Mouse (Mus musculus) hindbrain, embryonic 13.5 days (tissue): Measurements from ENCODE around the gene Brca2. TPM values are rescaled to one million over a fixed set of nuclear protein-coding genes. Genes with fewer than 3 reads are reported as not detected.

ENCODE experiments used
- ATAC-seq: fragments of 200-750 bp; cut with Nextera tagmentation; 2 replicates; pipeline ENCODE4 v1.8.0; 2017; ENCODE audit warnings: moderate TSS enrichment; ENCODE audit not compliant: low FRiP score
- H3K27ac ChIP-seq: fragments of 300-500 bp; sonication (generic); 2 replicates; pipeline ENCODE4 v1.5.1; 2015; ENCODE audit warnings: inconsistent platforms, mild to moderate bottlenecking, moderate library complexity
- H3K27me3 ChIP-seq: fragments of 300-500 bp; sonication (generic); 2 replicates; pipeline ENCODE4 v1.6.1; 2015; ENCODE audit warnings: mild to moderate bottlenecking, inconsistent platforms
- H3K36me3 ChIP-seq: fragments of 300-500 bp; sonication (generic); 2 replicates; pipeline ENCODE4 v1.6.1; 2015; ENCODE audit warnings: mild to moderate bottlenecking, inconsistent platforms
- H3K4me1 ChIP-seq: fragments of 300-500 bp; sonication (generic); replicated peaks from 2 replicates; pipeline ENCODE4 v1.6.1; 2015; ENCODE audit warnings: inconsistent platforms
- H3K4me2 ChIP-seq: fragments of 300-500 bp; sonication (generic); 2 replicates; pipeline ENCODE4 v1.6.1; 2015; ENCODE audit warnings: inconsistent platforms, mild to moderate bottlenecking, moderate library complexity
- H3K4me3 ChIP-seq: fragments of 300-500 bp; sonication (generic); 2 replicates; pipeline ENCODE4 v1.5.1; 2015; ENCODE audit warnings: mild to moderate bottlenecking, inconsistent platforms
- H3K9ac ChIP-seq: fragments of 300-500 bp; sonication (generic); 2 replicates; pipeline ENCODE4 v1.6.1; 2015; ENCODE audit warnings: mild to moderate bottlenecking, inconsistent platforms
- H3K9me3 ChIP-seq: fragments of 300-500 bp; sonication (generic); 2 replicates; pipeline ENCODE4 v1.6.1; 2016; ENCODE audit warnings: inconsistent platforms
- WGBS: fragments of 180-500 bp; shearing (Covaris S2); methylation state at CpG from one replicate; pipeline ENCODE4 v1.1.7; 2015; 5-methylcytosine and 5-hydroxymethylcytosine counted together
- polyA plus RNA-seq: library from polyadenylated mRNA; unstranded; fragments of >200 nt; fragmentation: Nextera tagmentation; extraction: Ambion mirVana; gene quantifications from 2 replicates; pipeline ENCODE4 v1.2.1, GENCODE M21; 2015

Brca2 gene
- polyA plus RNA-seq, 1 experiment from 2014 or later: 13.6 TPM

DNA sequence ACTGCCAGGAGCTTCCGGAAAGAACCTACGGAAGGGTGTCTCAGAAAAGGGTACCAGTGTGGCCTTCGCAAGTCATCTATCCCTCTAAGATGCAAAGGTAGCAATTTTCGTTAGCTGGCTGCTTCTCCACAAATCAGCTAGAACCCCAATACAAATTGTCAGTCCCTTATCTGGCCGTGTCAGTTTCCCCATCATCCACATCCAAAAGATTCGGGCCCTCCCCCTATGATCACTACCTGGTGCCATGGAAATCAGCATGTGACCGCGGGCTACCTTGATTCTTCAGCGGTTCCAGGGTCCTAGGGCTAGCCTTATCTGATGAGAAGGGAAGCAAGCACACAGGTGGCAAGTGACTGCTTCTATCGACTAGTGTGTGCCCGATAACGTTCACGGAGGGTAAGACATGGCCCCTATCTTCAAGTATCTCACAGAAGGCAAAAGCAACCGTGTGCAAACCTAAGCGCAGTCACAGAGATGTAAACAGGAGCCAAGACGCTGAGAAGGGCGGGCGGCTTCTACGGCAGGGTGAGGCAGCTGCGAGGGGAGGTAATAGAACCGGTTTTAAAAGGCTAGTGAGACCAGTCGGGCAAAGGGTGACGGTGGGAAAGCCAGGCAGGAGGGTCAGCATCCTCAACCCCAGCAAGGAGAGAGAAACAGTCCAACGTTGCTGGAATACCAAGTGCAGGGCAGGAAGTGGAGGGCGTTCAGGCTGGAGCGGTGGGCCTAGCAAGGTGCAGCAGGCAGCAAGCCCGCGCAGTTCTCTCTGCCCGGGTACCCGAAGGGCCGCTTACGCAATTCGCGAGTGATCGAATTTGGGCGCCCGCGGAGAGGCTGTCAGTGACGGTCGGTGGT, 70.7 kb downstream of the Brca2 start:
- Histone ChIP-seq H3K9ac (peak overlapping the region; percentile 84), H3K36me3 (no peaks in the 10 kb centered on the region), H3K27me3 (peaks cover 49% of the 10 kb centered on the region), H3K4me3 (peak overlapping the region; percentile 84), H3K4me1 (peaks cover 19% of the 10 kb centered on the region), H3K4me2 (peak overlapping the region; percentile 98), H3K27ac (no peak overlapping the region), H3K9me3 (no peaks in the 10 kb centered on the region)
- ATAC-seq: peak; percentile 25
- 13% methylated on average over 30 of the region's 40 CpGs for WGBS

DNA sequence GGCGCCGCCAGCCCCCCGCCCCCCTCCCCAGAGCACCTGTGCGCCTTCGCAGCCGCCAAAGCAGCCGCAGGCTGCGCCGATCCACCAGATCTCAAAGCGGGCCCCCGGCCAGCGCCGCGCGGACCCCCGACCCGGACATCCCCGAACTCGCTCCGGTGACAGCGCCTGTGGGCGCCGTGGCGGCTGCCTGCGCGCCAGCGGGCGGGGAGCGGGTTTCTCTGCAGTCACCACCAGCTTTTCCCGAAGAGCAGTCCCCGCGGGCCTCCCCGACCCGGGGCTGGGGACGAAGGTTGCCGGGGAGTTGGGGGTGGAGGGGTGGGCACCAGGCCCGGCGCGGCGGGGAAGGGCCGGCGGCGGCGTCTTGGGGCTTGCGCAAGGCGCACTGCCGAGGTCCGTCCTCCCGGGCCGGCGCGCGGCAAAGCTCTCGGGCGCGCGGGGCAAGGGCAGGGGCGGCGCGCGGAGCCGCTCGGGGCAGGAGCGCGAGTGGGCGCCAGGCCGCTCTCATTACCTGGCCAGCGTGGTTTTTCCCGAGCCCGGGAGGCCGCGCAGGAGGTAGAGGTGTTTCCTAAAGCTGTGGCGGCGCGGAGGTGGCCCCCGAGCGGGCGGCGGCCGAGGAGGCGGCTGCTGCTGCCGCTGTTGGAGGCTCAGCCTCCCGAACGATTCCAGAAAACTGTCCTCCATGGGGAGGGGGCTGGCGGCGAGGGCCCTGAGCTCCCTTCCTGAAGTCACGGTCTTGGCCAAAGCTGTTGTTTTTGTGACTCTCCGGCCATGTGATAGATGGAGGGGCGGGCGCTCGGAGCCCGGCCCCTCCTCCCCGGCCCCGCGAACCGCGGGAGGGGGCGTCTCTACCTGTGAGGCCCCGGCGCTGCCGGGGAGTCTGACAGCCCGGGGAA, 71.6 kb downstream of the Brca2 start:
- peaks cover 49% of the 10 kb centered on the region for H3K27me3 ChIP-seq
- peaks cover 19% of the 10 kb centered on the region for H3K4me1 ChIP-seq
- WGBS: 1% methylated on average over 89 of the region's 102 CpGs
- peak overlapping the region; percentile 23; the same call in 1 of the 2 replicates for H3K27ac ChIP-seq
- ATAC-seq: peak; percentile 85
- H3K9ac ChIP-seq: peak overlapping the region; percentile 84
- no peaks in the 10 kb centered on the region for H3K9me3 ChIP-seq
- peak overlapping the region; percentile 84 for H3K4me3 ChIP-seq
- peak overlapping the region; percentile 98 for H3K4me2 ChIP-seq
- no peaks in the 10 kb centered on the region for H3K36me3 ChIP-seq

GRCm38 (mm10) chr5:150594649-150595339, 72.4 kb downstream of the Brca2 start:
- no peak overlapping the region; the same call in 1 of the 2 replicates for H3K27ac ChIP-seq
- peaks cover 49% of the 10 kb centered on the region for H3K27me3 ChIP-seq
- peak; percentile 76; the same call in 1 of the 2 replicates for ATAC-seq
- H3K9ac ChIP-seq: peak overlapping the region; percentile 84
- peak overlapping the region; percentile 98 for H3K4me2 ChIP-seq
- peak overlapping the region; percentile 84 for H3K4me3 ChIP-seq
- no peaks in the 10 kb centered on the region for H3K9me3 ChIP-seq
- H3K36me3 ChIP-seq: no peaks in the 10 kb centered on the region
- peaks cover 19% of the 10 kb centered on the region for H3K4me1 ChIP-seq
- WGBS: 8% methylated on average over 17 of the region's 17 CpGs

GRCm38 (mm10) chr5:150595366-150596016, 73.1 kb downstream of the Brca2 start:
- Histone ChIP-seq H3K4me2 (no peak overlapping the region; the same call in 1 of the 2 replicates), H3K9ac (no peak overlapping the region), H3K27me3 (peaks cover 49% of the 10 kb centered on the region), H3K36me3 (no peaks in the 10 kb centered on the region), H3K4me1 (peaks cover 19% of the 10 kb centered on the region), H3K9me3 (no peaks in the 10 kb centered on the region), H3K4me3 (no peak overlapping the region), H3K27ac (no peak overlapping the region)
- WGBS: 46% methylated on average over 11 of the region's 11 CpGs
- no peak for ATAC-seq

DNA sequence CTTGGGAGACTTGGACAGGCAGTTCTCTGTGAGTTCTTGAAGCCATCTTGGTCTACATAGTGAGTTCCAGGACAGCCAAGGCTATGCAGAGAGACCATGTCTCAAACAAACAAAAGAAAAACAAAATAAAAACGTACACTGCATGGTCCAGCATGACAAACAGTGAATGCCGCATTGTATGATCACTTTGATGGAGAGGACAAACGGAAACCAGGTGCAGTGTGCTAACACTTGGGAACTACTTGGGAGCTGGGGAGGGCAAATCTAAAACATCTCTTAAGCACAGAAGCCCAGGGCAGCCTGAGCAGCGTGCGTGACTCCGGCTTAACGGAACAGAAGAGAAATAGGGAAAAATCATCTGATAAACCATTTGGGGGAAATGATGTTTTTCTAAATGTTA, 74.7 kb downstream of the Brca2 start, which contains the start of gene N4bp2l1:
N4bp2l1 (minus strand) TSS at position 101 of the 400 bp plus-strand sequence.
- Histone ChIP-seq H3K4me3 (no peak within 1 kb of the TSS), H3K4me2 (no peak within 1 kb of the TSS), H3K27me3 (peaks cover 46% of the 10 kb centered on the region), H3K27ac (no peak within 1 kb of the TSS), H3K9me3 (no peaks in the 10 kb centered on the region), H3K4me1 (peaks cover 31% of the 10 kb centered on the region), H3K36me3 (peaks cover 6% of the 10 kb centered on the region; the same call in 1 of the 2 replicates), H3K9ac (no peak within 1 kb of the TSS)
- WGBS: 88% methylated on average over 7 of the region's 7 CpGs
- ATAC-seq: no peak

DNA sequence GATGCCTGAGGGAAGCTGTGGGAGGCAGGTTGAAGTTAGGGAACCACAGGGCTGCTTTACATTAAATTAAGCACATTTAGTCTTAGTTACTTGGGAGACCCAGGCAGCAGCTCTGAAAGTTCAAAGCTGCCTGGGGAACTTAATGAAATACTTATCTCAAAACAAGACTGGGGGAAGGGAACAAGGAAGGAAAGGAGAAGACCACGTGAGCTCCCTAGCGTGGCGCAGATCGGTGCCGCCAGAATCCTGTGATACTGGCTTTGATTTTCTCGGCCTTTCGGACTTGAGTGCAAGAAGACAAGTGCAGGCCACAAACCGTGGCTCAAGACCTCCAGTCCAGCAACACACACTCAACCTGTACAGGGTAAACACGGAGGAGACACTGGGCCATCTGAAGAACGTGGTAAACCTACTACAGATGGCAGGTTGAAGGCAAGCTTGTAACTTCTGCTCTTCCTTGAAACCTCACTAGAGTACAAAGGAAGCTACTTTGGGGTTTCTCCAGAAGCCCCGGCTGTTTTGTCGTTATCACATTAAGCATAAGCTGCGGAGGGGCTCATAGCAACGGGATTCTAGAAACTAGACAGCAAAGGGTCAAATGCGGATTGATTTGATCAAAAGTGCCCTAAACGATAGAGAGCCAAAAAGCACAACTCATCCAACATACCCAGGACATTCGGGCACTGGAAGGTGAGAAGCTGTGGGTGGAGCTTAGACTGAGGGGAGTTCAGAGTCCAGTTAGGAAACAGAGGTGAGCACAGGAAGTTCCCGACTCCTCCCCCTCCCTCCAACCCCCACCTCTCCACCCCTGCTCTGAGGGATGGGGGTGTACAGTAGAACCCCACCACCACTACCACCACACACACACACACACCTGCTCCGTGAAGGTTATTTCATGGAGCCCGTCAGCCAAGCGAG, 76.0 kb downstream of the Brca2 start:
- H3K9ac ChIP-seq: no peak overlapping the region
- WGBS: 74% methylated on average over 21 of the region's 21 CpGs
- no peak for ATAC-seq

GRCm38 (mm10) chr5:150599301-150600294, 77.2 kb downstream of the Brca2 start:
- Histone ChIP-seq H3K27me3 (peaks cover 31% of the 10 kb centered on the region), H3K4me2 (no peak overlapping the region), H3K27ac (no peak overlapping the region), H3K9me3 (no peaks in the 10 kb centered on the region), H3K36me3 (peaks cover 6% of the 10 kb centered on the region; the same call in 1 of the 2 replicates), H3K4me3 (no peak overlapping the region), H3K9ac (no peak overlapping the region; the same call in 1 of the 2 replicates), H3K4me1 (peaks cover 19% of the 10 kb centered on the region)
- no peak for ATAC-seq
- 60% methylated on average over 13 of the region's 13 CpGs for WGBS

More for the DNA sequence above, 76.0 kb downstream of the Brca2 start:
- Histone ChIP-seq H3K36me3 (peaks cover 6% of the 10 kb centered on the region; the same call in 1 of the 2 replicates), H3K27ac (no peak overlapping the region), H3K4me2 (no peak overlapping the region), H3K27me3 (peaks cover 32% of the 10 kb centered on the region), H3K4me3 (no peak overlapping the region), H3K4me1 (peaks cover 25% of the 10 kb centered on the region), H3K9me3 (no peaks in the 10 kb centered on the region)

GRCm38 (mm10) chr5:150600554-150601440, 78.4 kb downstream of the Brca2 start:
- H3K9ac ChIP-seq: no peak overlapping the region; the same call in 1 of the 2 replicates
- 0 out of 2 replicates have a peak, but pooled peaks have one; percentile 50 for ATAC-seq
- peaks cover 20% of the 10 kb centered on the region for H3K27me3 ChIP-seq
- H3K4me1 ChIP-seq: peaks cover 14% of the 10 kb centered on the region
- no peaks in the 10 kb centered on the region for H3K9me3 ChIP-seq
- H3K4me3 ChIP-seq: no peak overlapping the region
- peaks cover 11% of the 10 kb centered on the region for H3K36me3 ChIP-seq
- H3K27ac ChIP-seq: peak overlapping the region; percentile 37; the same call in 1 of the 2 replicates
- H3K4me2 ChIP-seq: no peak overlapping the region
- WGBS: 79% methylated on average over 20 of the region's 20 CpGs
